Mouse (Mus musculus) CH12.LX (cell line): Measurements from ENCODE around the gene Olfr1178. TPM values are rescaled to one million over a fixed set of nuclear protein-coding genes. Genes with fewer than 3 reads are reported as not detected.

Experiments used
- polyA plus RNA-seq: library from polyadenylated mRNA; unstranded; fragments of >175 nt; gene quantifications from 2 replicates; pipeline ENCODE4 v1.2.1, GENCODE M21; 2012; ENCODE audit warnings: low read depth; ENCODE audit not compliant: insufficient read length
- total RNA-seq, 2 experiments: library from RNA; depleted of rRNA; stranded (reverse); fragments of 300-350 nt in 1 of 2; fragments of >200 nt in 1 of 2; gene quantifications; 2 replicates each; pipeline ENCODE4 v1.2.3; 2012 to 2014

The Olfr1178 gene
- total and polyA plus RNA-seq, 3 experiments, result not detected

Other genes with a start within 250 kb of the Olfr1178 start
- not detected in 2 replicates for gene Olfr1167, start 231.9 kb upstream of the Olfr1178 start, total RNA-seq (2012; rRNA removed)
- gene Olfr1167, start 231.9 kb upstream of the Olfr1178 start, total RNA-seq (2014; rRNA removed), result not detected in 2 replicates
- gene Olfr1167, start 231.9 kb upstream of the Olfr1178 start, polyA plus RNA-seq, result 0.10 and 0.15 TPM in 2 replicates
- gene Olfr1168, start 205.2 kb upstream of the Olfr1178 start, total RNA-seq (2012; rRNA removed), result not detected in 2 replicates
- gene Olfr1168, start 205.2 kb upstream of the Olfr1178 start, total RNA-seq (2014; rRNA removed), result not detected in 2 replicates
- not detected in 2 replicates for gene Olfr1168, start 205.2 kb upstream of the Olfr1178 start, polyA plus RNA-seq
- gene Olfr1170, start 158.7 kb upstream of the Olfr1178 start, total RNA-seq (2012; rRNA removed), result not detected in 2 replicates
- not detected in 2 replicates for gene Olfr1170, start 158.7 kb upstream of the Olfr1178 start, total RNA-seq (2014; rRNA removed)
- gene Olfr1170, start 158.7 kb upstream of the Olfr1178 start, polyA plus RNA-seq, result not detected in 2 replicates
- gene Olfr1173, start 107.2 kb upstream of the Olfr1178 start, total RNA-seq (2012; rRNA removed), result not detected in 2 replicates
- gene Olfr1173, start 107.2 kb upstream of the Olfr1178 start, total RNA-seq (2014; rRNA removed), result not detected in 2 replicates
- gene Olfr1173, start 107.2 kb upstream of the Olfr1178 start, polyA plus RNA-seq, result not detected in 2 replicates
- not detected in 2 replicates for gene Olfr1174-ps, start 71.9 kb upstream of the Olfr1178 start, total RNA-seq (2012; rRNA removed)
- not detected in 2 replicates for gene Olfr1174-ps, start 71.9 kb upstream of the Olfr1178 start, total RNA-seq (2014; rRNA removed)
- not detected in 2 replicates for gene Olfr1174-ps, start 71.9 kb upstream of the Olfr1178 start, polyA plus RNA-seq
- gene Olfr1175-ps, start 59.8 kb upstream of the Olfr1178 start, total RNA-seq (2012; rRNA removed), result not detected in 2 replicates
- not detected in 2 replicates for gene Olfr1175-ps, start 59.8 kb upstream of the Olfr1178 start, total RNA-seq (2014; rRNA removed)
- not detected in 2 replicates for gene Olfr1175-ps, start 59.8 kb upstream of the Olfr1178 start, polyA plus RNA-seq
- not detected in 2 replicates for gene Olfr1176, start 50.3 kb upstream of the Olfr1178 start, total RNA-seq (2012; rRNA removed)
- gene Olfr1176, start 50.3 kb upstream of the Olfr1178 start, total RNA-seq (2014; rRNA removed), result not detected in 2 replicates
- gene Olfr1176, start 50.3 kb upstream of the Olfr1178 start, polyA plus RNA-seq, result not detected in 2 replicates
- gene Olfr1177-ps, start 40.6 kb upstream of the Olfr1178 start, total RNA-seq (2012; rRNA removed), result not detected in 2 replicates
- gene Olfr1177-ps, start 40.6 kb upstream of the Olfr1178 start, total RNA-seq (2014; rRNA removed), result not detected in 2 replicates
- gene Olfr1177-ps, start 40.6 kb upstream of the Olfr1178 start, polyA plus RNA-seq, result not detected in 2 replicates
- gene Olfr1179, start 19.4 kb downstream of the Olfr1178 start, total RNA-seq (2012; rRNA removed), result not detected in 2 replicates
- gene Olfr1179, start 19.4 kb downstream of the Olfr1178 start, total RNA-seq (2014; rRNA removed), result not detected in 2 replicates
- not detected in 2 replicates for gene Olfr1179, start 19.4 kb downstream of the Olfr1178 start, polyA plus RNA-seq
- not detected in 2 replicates for gene Olfr1180, start 32.1 kb downstream of the Olfr1178 start, total RNA-seq (2012; rRNA removed)
- not detected in 2 replicates for gene Olfr1180, start 32.1 kb downstream of the Olfr1178 start, total RNA-seq (2014; rRNA removed)
- not detected in 2 replicates for gene Olfr1180, start 32.1 kb downstream of the Olfr1178 start, polyA plus RNA-seq
- not detected in 2 replicates for gene Olfr1181, start 39.1 kb downstream of the Olfr1178 start, total RNA-seq (2012; rRNA removed)
- gene Olfr1181, start 39.1 kb downstream of the Olfr1178 start, total RNA-seq (2014; rRNA removed), result not detected in 2 replicates
- not detected in 2 replicates for gene Olfr1181, start 39.1 kb downstream of the Olfr1178 start, polyA plus RNA-seq
- not detected in 2 replicates for gene Gm13757, start 62.1 kb downstream of the Olfr1178 start, total RNA-seq (2012; rRNA removed)
- gene Gm13757, start 62.1 kb downstream of the Olfr1178 start, total RNA-seq (2014; rRNA removed), result not detected in 2 replicates
- not detected in 2 replicates for gene Gm13757, start 62.1 kb downstream of the Olfr1178 start, polyA plus RNA-seq
- gene Olfr1183, start 67.8 kb downstream of the Olfr1178 start, total RNA-seq (2012; rRNA removed), result not detected in 2 replicates
- gene Olfr1183, start 67.8 kb downstream of the Olfr1178 start, total RNA-seq (2014; rRNA removed), result not detected in 2 replicates
- gene Olfr1183, start 67.8 kb downstream of the Olfr1178 start, polyA plus RNA-seq, result not detected in 2 replicates
- not detected in 2 replicates for gene Olfr1184, start 96.5 kb downstream of the Olfr1178 start, total RNA-seq (2012; rRNA removed)
- gene Olfr1184, start 96.5 kb downstream of the Olfr1178 start, total RNA-seq (2014; rRNA removed), result not detected in 2 replicates
- not detected in 2 replicates for gene Olfr1184, start 96.5 kb downstream of the Olfr1178 start, polyA plus RNA-seq
- not detected in 2 replicates for gene Olfr1185-ps1, start 106.3 kb downstream of the Olfr1178 start, total RNA-seq (2012; rRNA removed)
- gene Olfr1185-ps1, start 106.3 kb downstream of the Olfr1178 start, total RNA-seq (2014; rRNA removed), result not detected in 2 replicates
- gene Olfr1185-ps1, start 106.3 kb downstream of the Olfr1178 start, polyA plus RNA-seq, result not detected in 2 replicates
- gene Olfr1186, start 131.5 kb downstream of the Olfr1178 start, total RNA-seq (2012; rRNA removed), result not detected in 2 replicates
- gene Olfr1186, start 131.5 kb downstream of the Olfr1178 start, total RNA-seq (2014; rRNA removed), result not detected in 2 replicates
- gene Olfr1186, start 131.5 kb downstream of the Olfr1178 start, polyA plus RNA-seq, result not detected in 2 replicates
- gene Olfr1188, start 169.9 kb downstream of the Olfr1178 start, total RNA-seq (2012; rRNA removed), result not detected in 2 replicates
- gene Olfr1188, start 169.9 kb downstream of the Olfr1178 start, total RNA-seq (2014; rRNA removed), result not detected in 2 replicates
- gene Olfr1188, start 169.9 kb downstream of the Olfr1178 start, polyA plus RNA-seq, result not detected in 2 replicates
- not detected in 2 replicates for gene Olfr1189, start 199.4 kb downstream of the Olfr1178 start, total RNA-seq (2012; rRNA removed)
- gene Olfr1189, start 199.4 kb downstream of the Olfr1178 start, total RNA-seq (2014; rRNA removed), result not detected in 2 replicates
- gene Olfr1189, start 199.4 kb downstream of the Olfr1178 start, polyA plus RNA-seq, result not detected in 2 replicates